ENCODE assay signal across 8 mouse cellular contexts in genomic region chr11:101814375-101815102, GRCm38 (mm10). TPM values are rescaled to one million over a fixed set of nuclear protein-coding genes. Genes with fewer than 3 reads are reported as not detected.
DNase-seq lines count a peak whose midpoint lies in the region; ATAC-seq and TF ChIP-seq lines count a peak whose summit lies in the region.

No protein-coding gene starts in this region.

- peak overlapping the region; percentile 59; the same call in 1 of the 2 replicates for H3K9ac ChIP-seq in embryonic facial prominence, embryonic 13.5 days
- peak overlapping the region; percentile 23; the same call in 1 of the 2 replicates for H3K9ac ChIP-seq in kidney, embryonic 14.5 days (ENCODE audit: low read depth, low read length)
- H3K9ac ChIP-seq in limb, embryonic 14.5 days (ENCODE audit: low read depth, low read length, severe bottlenecking) = 0 out of 2 replicates have a peak overlapping the region, but pooled peaks have one; percentile 14
- H3K9ac ChIP-seq in stomach, embryonic 15.5 days = no peak overlapping the region

- peaks cover 25% of the 10 kb centered on the region for H3K4me1 ChIP-seq in embryonic facial prominence, embryonic 13.5 days
- H3K4me1 ChIP-seq in kidney, embryonic 14.5 days (ENCODE audit: control insufficient read depth, insufficient read depth, low read length) = peaks cover 22% of the 10 kb centered on the region
- H3K4me1 ChIP-seq in limb, embryonic 14.5 days (ENCODE audit: control insufficient read depth, insufficient read depth, low read length) = peaks cover 17% of the 10 kb centered on the region
- H3K4me1 ChIP-seq in stomach, embryonic 15.5 days = peaks cover 10% of the 10 kb centered on the region

- WGBS in embryonic facial prominence, embryonic 13.5 days = 11% methylated on average over 23 of the region's 23 CpGs
- WGBS in kidney, embryonic 14.5 days = 12% methylated on average over 23 of the region's 23 CpGs
- WGBS in limb, embryonic 14.5 days = 11% methylated on average over 23 of the region's 23 CpGs
- WGBS in stomach, embryonic 15.5 days = 23% methylated on average over 23 of the region's 23 CpGs

- H3K9me3 ChIP-seq in embryonic facial prominence, embryonic 13.5 days = no peaks in the 10 kb centered on the region
- H3K9me3 ChIP-seq in kidney, embryonic 14.5 days (ENCODE audit: control insufficient read depth, low read length) = no peaks in the 10 kb centered on the region
- H3K9me3 ChIP-seq in limb, embryonic 14.5 days (ENCODE audit: control insufficient read depth, low read length) = no peaks in the 10 kb centered on the region
- no peaks in the 10 kb centered on the region for H3K9me3 ChIP-seq in stomach, embryonic 15.5 days

- peak overlapping the region; percentile 36 for H3K4me3 ChIP-seq in embryonic facial prominence, embryonic 13.5 days
- H3K4me3 ChIP-seq in kidney, embryonic 14.5 days (ENCODE audit: low read length) = no peak overlapping the region
- H3K4me3 ChIP-seq in limb, embryonic 14.5 days (replicated peaks; ENCODE audit: low read length) = peak overlapping the region; percentile 16
- H3K4me3 ChIP-seq in stomach, embryonic 15.5 days (replicated peaks) = no peak overlapping the region

- peak overlapping the region; percentile 56 for H3K4me2 ChIP-seq in embryonic facial prominence, embryonic 13.5 days
- H3K4me2 ChIP-seq in kidney, embryonic 14.5 days (replicated peaks; ENCODE audit: low read depth, low read length) = peak overlapping the region; percentile 19; the same call in 1 of the 2 replicates
- H3K4me2 ChIP-seq in limb, embryonic 14.5 days (replicated peaks; ENCODE audit: low read depth, low read length, severe bottlenecking) = peak overlapping the region; percentile 30
- peak overlapping the region; percentile 36; the same call in 1 of the 2 replicates for H3K4me2 ChIP-seq in stomach, embryonic 15.5 days

- H3K36me3 ChIP-seq in embryonic facial prominence, embryonic 13.5 days = no peaks in the 10 kb centered on the region
- H3K36me3 ChIP-seq in kidney, embryonic 14.5 days (ENCODE audit: control insufficient read depth, insufficient read depth, low read length) = no peaks in the 10 kb centered on the region
- no peaks in the 10 kb centered on the region for H3K36me3 ChIP-seq in limb, embryonic 14.5 days (ENCODE audit: control insufficient read depth, insufficient read depth, low read length)
- no peaks in the 10 kb centered on the region for H3K36me3 ChIP-seq in stomach, embryonic 15.5 days

- peak overlapping the region; percentile 33; the same call in 1 of the 2 replicates for H3K27ac ChIP-seq in embryonic facial prominence, embryonic 13.5 days
- peak overlapping the region; percentile 79; the same call in 1 of the 2 replicates for H3K27ac ChIP-seq in kidney, embryonic 14.5 days (ENCODE audit: low read depth, low read length)
- peak overlapping the region; percentile 29; the same call in 1 of the 2 replicates for H3K27ac ChIP-seq in limb, embryonic 14.5 days (replicated peaks; ENCODE audit: low read depth, low read length)
- no peak overlapping the region for H3K27ac ChIP-seq in stomach, embryonic 15.5 days

- TF ChIP-seq POLR2A in limb, embryonic 14.5 days (IDR thresholded peaks at IDR 0.05; ENCODE audit: borderline replicate concordance, extremely low read depth, insufficient read depth, insufficient read length) = no peak

- DNase-seq in 3T3-L1 (ENCODE audit: low read depth, low spot score) = peak; percentile 84
- DNase-seq in adrenal gland, postnatal 36 days = peak; percentile 81 to 87
- peak; percentile 51 to 67 for DNase-seq in heart, adult 9 months (ENCODE audit: low spot score in 2 of 2)
- peak; percentile 79 for DNase-seq in limb, embryonic 14.5 days (ENCODE audit: low spot score)
- peak; percentile 69 for DNase-seq in naive thymus-derived CD4-positive, alpha-beta T cell, adult 2 months (ENCODE audit: low read depth)

- peaks cover 15% of the 10 kb centered on the region for H3K27me3 ChIP-seq in embryonic facial prominence, embryonic 13.5 days
- H3K27me3 ChIP-seq in kidney, embryonic 14.5 days (ENCODE audit: control insufficient read depth, insufficient read depth, low read length) = no peaks in the 10 kb centered on the region
- no peaks in the 10 kb centered on the region for H3K27me3 ChIP-seq in limb, embryonic 14.5 days (ENCODE audit: control insufficient read depth, insufficient read depth, low read length)
- H3K27me3 ChIP-seq in stomach, embryonic 15.5 days (replicated peaks) = 0 out of 2 replicates have a peak, but pooled peaks cover 4% of the 10 kb centered on the region

- ATAC-seq in embryonic facial prominence, embryonic 13.5 days (ENCODE audit: insufficient number of reproducible peaks, insufficient read depth, low FRiP score, low TSS enrichment, low read depth) = peak; percentile 50; the same call in 1 of the 2 replicates
- peak; percentile 46 for ATAC-seq in kidney, embryonic 14.5 days (ENCODE audit: low FRiP score, low TSS enrichment)
- ATAC-seq in limb, embryonic 14.5 days (ENCODE audit: low FRiP score, low read depth) = peak; percentile 74
- no peak for ATAC-seq in stomach, embryonic 15.5 days (ENCODE audit: insufficient read depth, low FRiP score, low read depth)

RNA-seq across cellular contexts. Expression of gene Etv4, which starts 29.4 kb away (rescaled TPM):
- 1 to 10 TPM; 1.2 to 3.0 TPM for total RNA-seq in adrenal gland, postnatal 36 days (2021)
- 11.1 and 13.2 TPM in 2 replicates for polyA plus RNA-seq in embryonic facial prominence, embryonic 13.5 days (2015; fragmentation: Nextera tagmentation; extraction: Ambion mirVana)
- polyA plus RNA-seq in kidney, embryonic 14.5 days (2014; fragmentation: Nextera tagmentation; extraction: Ambion mirVana) = 47.9 and 52.9 TPM in 2 replicates
- polyA plus RNA-seq in limb, embryonic 14.5 days (2012; rRNA removed) = 24.2 and 31.6 TPM in 2 replicates
- 9.4 and 11.7 TPM in 2 replicates for polyA plus RNA-seq in limb, embryonic 14.5 days (2014; fragmentation: Nextera tagmentation; extraction: Ambion mirVana)
- 6.8 and 9.0 TPM in 2 replicates for polyA plus RNA-seq in stomach, embryonic 15.5 days (2015; fragmentation: Nextera tagmentation; extraction: Ambion mirVana)

Comparison
In these comparisons a context has a peak if more than half of its experiments do, and no peak if none do; other contexts are left out.
1. H3K4me3 ChIP-seq: peak in embryonic facial prominence, embryonic 13.5 days (single experiment) and limb, embryonic 14.5 days (single experiment); none in kidney, embryonic 14.5 days (single experiment) and stomach, embryonic 15.5 days (single experiment).
2. Peak in every context shown above with its lines, with median percentiles within 50 percentile points of each other: DNase-seq and H3K4me2 ChIP-seq.